Mouse (Mus musculus): Measurements from ENCODE around the gene Map4k1.

DNA sequence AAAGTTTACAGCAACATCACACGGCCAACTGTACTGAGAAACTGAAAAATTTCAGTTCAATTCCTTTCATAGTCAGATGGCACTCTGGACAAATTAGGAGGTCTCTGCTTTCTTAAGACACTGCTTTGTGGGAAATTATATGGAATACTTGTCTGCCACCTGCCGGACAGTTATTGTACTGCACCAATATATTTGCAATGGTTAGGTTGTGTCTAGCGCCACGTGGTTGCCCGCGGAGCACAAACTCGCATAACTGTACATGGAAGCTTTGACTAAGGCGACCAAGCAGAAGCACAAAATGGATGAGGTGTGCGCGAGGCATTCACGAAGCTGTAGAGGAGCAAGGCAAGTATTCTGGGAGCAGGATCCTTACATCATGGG is 57.7 kb downstream of the Map4k1 start:
- TF ChIP-seq CTCF (IDR thresholded peaks at IDR 0.05; ENCODE audit: control insufficient read depth, insufficient read depth, low read length) (peak; percentile 62), POLR2A (IDR thresholded peaks at IDR 0.05; ENCODE audit: borderline replicate concordance, control insufficient read depth, low read depth, low read length) (no peak)
